Mouse (Mus musculus) heart, postnatal 25 days (tissue): ENCODE measurements around the gene Mamdc2. TPM values are rescaled to one million over a fixed set of nuclear protein-coding genes. Genes with fewer than 3 reads are reported as not detected.

Source experiments
- DNase-seq: peaks from one replicate; pipeline ENCODE4 v3.0.0; 2022; ENCODE audit warnings: low spot score
- intact Hi-C: fragments of 180-260 bp; cut with DNase I; formaldehyde crosslinking; loops from one replicate; pipeline ENCODE4 v1.15.1; 2025
- total RNA-seq, 2 experiments: library from RNA; stranded (reverse); gene quantifications; 2 replicates each; pipeline ENCODE4 v1.2.3; 2021

Gene Mamdc2
- total RNA-seq, 2 experiments from 2014 or later: 2.0 to 2.7 TPM

DNA sequence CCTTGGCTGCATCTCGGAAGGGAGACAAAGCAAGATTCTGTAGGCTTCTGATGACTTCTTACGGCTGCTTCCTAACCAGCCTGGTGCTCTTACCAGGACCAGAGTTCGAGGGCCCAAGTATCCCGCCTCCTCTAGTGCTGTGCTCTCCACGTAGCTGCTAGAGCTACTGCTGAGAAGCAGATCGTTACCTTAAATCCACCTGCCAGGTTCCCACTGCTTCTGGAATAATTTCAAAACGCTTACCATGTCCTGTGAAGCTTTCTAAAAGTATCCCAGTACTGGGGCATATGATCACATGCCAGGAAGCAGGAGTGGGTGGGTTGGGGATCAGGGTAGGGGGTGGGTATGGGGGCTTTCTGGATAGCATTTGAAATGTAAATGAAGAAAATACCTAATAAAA is 141.6 kb downstream of the Mamdc2 start:
- no peak for DNase-seq
- intact Hi-C loops: no loop called here

DNA sequence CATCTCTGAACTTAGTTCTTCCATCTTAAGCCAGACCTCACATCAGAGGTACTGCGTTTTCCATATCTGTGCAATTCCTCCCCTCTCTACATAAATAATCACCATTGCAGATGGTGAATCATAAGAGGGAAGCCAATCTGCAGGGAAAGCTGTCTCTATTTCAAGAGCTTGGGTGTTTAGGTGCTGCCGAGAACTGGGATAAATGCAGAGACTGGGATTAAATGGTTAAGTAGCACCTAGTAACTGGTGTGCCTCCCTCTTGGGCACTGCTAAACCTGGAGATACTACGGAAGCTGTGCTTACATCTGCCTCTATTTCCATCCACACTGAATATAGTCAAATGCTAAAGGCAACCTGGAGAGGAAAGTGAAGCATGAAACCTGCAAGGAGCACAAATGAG is 148.3 kb downstream of the Mamdc2 start:
- DNase-seq: no peak
- intact Hi-C loops: no loop called here

DNA sequence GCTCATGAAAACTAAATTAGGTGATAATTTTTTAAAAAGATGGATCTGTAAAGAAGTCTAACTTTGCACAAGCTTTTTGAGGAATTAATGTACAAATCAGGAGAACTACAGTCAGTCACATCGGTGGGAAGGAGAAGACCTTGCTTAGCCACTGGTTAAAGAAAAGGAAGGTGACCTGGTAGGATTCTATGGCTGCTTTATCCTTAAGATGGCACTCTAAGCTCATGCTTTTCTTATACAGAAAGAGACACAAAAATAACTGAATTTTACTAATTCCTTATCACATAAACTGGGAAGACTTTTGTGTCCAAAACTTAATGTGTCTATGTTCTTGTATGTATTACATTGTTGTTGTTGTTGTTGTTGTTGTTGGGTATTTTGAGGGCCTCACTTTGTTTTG is 149.3 kb downstream of the Mamdc2 start:
- no peak for DNase-seq
- intact Hi-C loops: no loop called here

DNA sequence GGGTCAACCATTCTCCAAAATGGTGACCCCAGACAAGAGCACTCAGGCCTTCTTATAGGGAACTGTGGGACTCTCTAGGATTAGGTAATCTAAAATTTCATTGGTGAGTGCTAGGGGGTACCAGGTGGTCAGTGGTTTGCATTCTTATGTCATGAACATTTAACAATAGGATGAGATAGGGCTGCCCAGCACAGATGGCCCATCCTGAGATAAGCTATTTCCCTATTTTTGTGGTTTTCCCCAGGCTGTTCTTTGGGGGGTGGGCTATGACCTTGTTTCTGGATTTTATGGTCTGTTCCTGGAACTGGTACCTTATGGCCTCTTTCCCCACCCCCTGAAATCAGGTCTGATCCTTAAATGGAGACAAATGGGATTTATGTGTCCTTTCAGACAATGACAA is 151.1 kb downstream of the Mamdc2 start:
- intact Hi-C loops: no loop called here

GRCm38 (mm10) chr19:23289251-23289650 is 159.0 kb downstream of the Mamdc2 start:
- intact Hi-C loops: no loop called here

More for the DNA sequence above, 151.1 kb downstream of the Mamdc2 start:
- DNase-seq: no peak

DNA sequence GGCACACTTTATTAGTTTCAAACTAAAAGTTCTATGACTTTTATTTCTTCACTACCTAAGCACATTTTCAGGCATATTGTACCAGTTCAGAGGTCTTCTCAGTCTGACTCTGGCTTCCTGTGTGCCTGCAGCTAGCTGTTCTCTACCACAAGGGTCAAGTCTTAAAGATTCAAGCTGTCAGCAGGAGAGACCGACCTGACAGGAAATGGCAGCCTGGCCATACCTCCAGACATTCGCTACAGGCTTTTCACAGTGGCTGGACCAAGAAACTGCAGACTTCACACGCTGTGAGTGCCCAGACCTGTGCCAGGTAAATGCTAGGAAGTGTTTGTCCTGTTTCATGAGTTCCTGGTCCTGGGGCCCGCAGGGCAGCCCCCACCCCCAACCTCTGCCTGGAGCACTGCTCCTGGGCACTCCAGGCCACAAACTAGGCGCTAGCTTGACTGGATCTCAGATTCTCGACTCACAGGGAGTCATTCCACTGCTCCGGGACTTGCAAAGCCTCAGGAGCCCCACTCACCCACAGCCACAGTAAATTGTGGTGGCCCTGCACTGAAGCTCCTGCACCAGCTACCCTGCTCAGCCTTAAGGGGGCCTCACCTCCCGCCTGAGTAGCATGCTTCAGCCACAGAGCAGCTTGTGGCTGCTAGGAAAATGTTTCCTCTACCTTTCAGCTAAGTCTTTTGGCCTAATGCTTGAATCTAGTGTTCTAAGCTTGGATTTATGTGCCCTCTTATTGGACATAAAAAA is 166.2 kb downstream of the Mamdc2 start:
- no peak for DNase-seq
- intact Hi-C loops: no loop called here

More at GRCm38 (mm10) chr19:23289251-23289650, 159.0 kb downstream of the Mamdc2 start:
- no peak for DNase-seq

DNA sequence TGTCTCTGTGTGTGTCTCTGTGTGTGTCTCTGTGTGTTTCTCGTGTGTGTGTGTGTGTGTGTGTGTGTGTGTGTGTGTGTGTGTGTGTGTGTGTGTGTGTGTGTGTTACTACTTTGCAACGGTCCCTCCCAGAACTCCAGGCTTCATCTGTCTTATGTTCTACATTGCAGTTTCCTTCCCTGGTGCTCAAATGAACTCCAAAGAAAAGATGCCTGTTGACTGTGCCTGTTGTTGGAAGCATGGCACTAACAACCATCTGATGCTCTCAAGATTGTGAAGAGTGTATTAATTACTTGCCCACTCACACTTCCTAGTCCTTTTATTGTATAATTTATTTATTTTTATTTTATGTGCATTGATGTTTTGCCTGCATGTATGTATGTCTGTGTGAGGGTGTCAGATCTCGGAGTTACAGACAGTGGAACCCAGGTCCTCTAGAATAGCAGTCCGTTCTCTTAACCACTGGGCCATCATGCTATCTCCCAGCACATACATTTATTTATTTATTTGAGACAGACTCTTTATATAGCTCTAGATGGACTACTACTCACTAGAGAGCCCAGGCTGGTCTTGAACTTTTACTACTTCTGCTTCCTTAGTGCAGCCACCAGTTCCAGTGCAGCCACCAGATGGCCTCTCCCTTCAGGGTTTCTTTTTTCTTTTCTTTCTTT is 174.1 kb downstream of the Mamdc2 start:
- intact Hi-C loops: no loop called here
- DNase-seq: no peak

- intact Hi-C loops: no loop called here
- DNase-seq: peak; percentile 83
These were observed 174.7 kb downstream of the Mamdc2 start, which contains the start of gene Smc5 for GRCm38 (mm10) chr19:23273355-23274053. Smc5 (minus strand) TSS chr19:23273897.

DNA sequence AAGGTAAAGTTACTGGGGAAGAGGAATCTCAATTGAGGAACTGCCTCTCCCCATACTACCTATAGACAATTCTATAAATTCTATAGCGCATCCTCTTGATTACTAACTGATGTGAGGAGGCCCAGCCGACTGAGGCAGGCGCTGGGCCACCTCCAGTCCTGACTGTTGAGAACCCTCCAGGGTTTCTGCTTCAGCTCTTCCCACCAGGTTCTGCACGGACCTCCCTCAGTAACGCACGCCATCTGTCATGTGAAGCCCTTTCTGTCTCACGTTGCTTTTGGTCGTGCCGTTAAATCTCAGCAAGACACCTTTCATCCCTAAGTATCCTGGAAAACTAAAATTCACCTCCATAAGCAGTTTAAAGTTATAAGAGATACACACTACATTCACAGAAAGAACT is 191.5 kb downstream of the Mamdc2 start:
- no peak for DNase-seq
- intact Hi-C loops: no loop called here

Other genes starting within 250 kb of the Mamdc2 start
- gene Smc5, start 174.5 kb downstream of the Mamdc2 start, total RNA-seq: 10 to 100 TPM; 21.0 to 22.2 TPM
- gene 1700028P14Rik, start 204.4 kb upstream of the Mamdc2 start, total RNA-seq: not detected
- 10 to 100 TPM; 21.0 to 23.0 TPM for gene Ptar1, start 239.0 kb upstream of the Mamdc2 start, total RNA-seq